Comparison of ENCODE assay signal across 8 mouse cellular contexts in genomic region chr13:102644789-102645551, GRCm38 (mm10). TPM values are rescaled to one million over a fixed set of nuclear protein-coding genes. Genes with fewer than 3 reads are reported as not detected.
DNase-seq lines count a peak whose midpoint lies in the region; ATAC-seq and TF ChIP-seq lines count a peak whose summit lies in the region.

No protein-coding gene starts in this region.

- peak; percentile 78 for ATAC-seq in embryonic facial prominence, embryonic 15.5 days (ENCODE audit: insufficient number of reproducible peaks, low FRiP score, low TSS enrichment, low read depth)
- no peak for ATAC-seq in heart, embryonic 13.5 days (ENCODE audit: extremely low read depth, insufficient number of reproducible peaks, low FRiP score, low TSS enrichment)
- peak; percentile 74 for ATAC-seq in kidney, embryonic 15.5 days (replicated peaks; ENCODE audit: low FRiP score)
- peak; percentile 74; the same call in 1 of the 2 replicates for ATAC-seq in limb, embryonic 13.5 days (ENCODE audit: low FRiP score, low read depth)
- peak; percentile 82 for ATAC-seq in midbrain, embryonic 14.5 days (ENCODE audit: low FRiP score, low TSS enrichment)

- H3K36me3 ChIP-seq in embryonic facial prominence, embryonic 15.5 days, result no peaks in the 10 kb centered on the region
- H3K36me3 ChIP-seq in heart, embryonic 13.5 days, result no peaks in the 10 kb centered on the region
- H3K36me3 ChIP-seq in kidney, embryonic 15.5 days, result no peaks in the 10 kb centered on the region
- H3K36me3 ChIP-seq in limb, embryonic 13.5 days, result no peaks in the 10 kb centered on the region
- H3K36me3 ChIP-seq in midbrain, embryonic 14.5 days (ENCODE audit: control insufficient read depth, insufficient read depth, low read length), result no peaks in the 10 kb centered on the region

- no peaks in the 10 kb centered on the region; the same call in 1 of the 2 replicates for H3K4me1 ChIP-seq in bone marrow, adult 2 months (ENCODE audit: control insufficient read depth, insufficient read depth, low read length)
- peaks cover 21% of the 10 kb centered on the region for H3K4me1 ChIP-seq in embryonic facial prominence, embryonic 15.5 days
- H3K4me1 ChIP-seq in heart, embryonic 13.5 days, result peaks cover 28% of the 10 kb centered on the region
- peaks cover 21% of the 10 kb centered on the region for H3K4me1 ChIP-seq in kidney, embryonic 15.5 days
- H3K4me1 ChIP-seq in limb, embryonic 13.5 days, result peaks cover 18% of the 10 kb centered on the region
- H3K4me1 ChIP-seq in midbrain, embryonic 14.5 days (ENCODE audit: control insufficient read depth, insufficient read depth, low read length), result 0 out of 2 replicates have a peak, but pooled peaks cover 4% of the 10 kb centered on the region

- H3K9me3 ChIP-seq in embryonic facial prominence, embryonic 15.5 days (replicated peaks), result no peaks in the 10 kb centered on the region
- no peaks in the 10 kb centered on the region for H3K9me3 ChIP-seq in heart, embryonic 13.5 days
- no peaks in the 10 kb centered on the region for H3K9me3 ChIP-seq in kidney, embryonic 15.5 days (replicated peaks)
- H3K9me3 ChIP-seq in limb, embryonic 13.5 days, result no peaks in the 10 kb centered on the region
- H3K9me3 ChIP-seq in midbrain, embryonic 14.5 days (ENCODE audit: control insufficient read depth, low read length), result no peaks in the 10 kb centered on the region

- peak; percentile 38 for TF ChIP-seq CTCF in bone marrow, adult 2 months (IDR thresholded peaks at IDR 0.05; ENCODE audit: control insufficient read depth, insufficient read depth, low read length)

- peak; percentile 61 for DNase-seq in CD4-positive helper T cell, adult 2 months (ENCODE audit: low read depth, low spot score)
- peak; percentile 94 for DNase-seq in midbrain, embryonic 14.5 days
- DNase-seq in spleen, postnatal 4 days (ENCODE audit: low spot score in 2 of 2), result peak; percentile 49 to 77

- no peak overlapping the region for H3K4me3 ChIP-seq in bone marrow, adult 2 months (replicated peaks; ENCODE audit: control insufficient read depth, low read depth, low read length)
- H3K4me3 ChIP-seq in embryonic facial prominence, embryonic 15.5 days (replicated peaks), result 0 out of 2 replicates have a peak overlapping the region, but pooled peaks have one; percentile 12
- peak overlapping the region; percentile 33 for H3K4me3 ChIP-seq in heart, embryonic 13.5 days
- H3K4me3 ChIP-seq in kidney, embryonic 15.5 days (replicated peaks), result 0 out of 2 replicates have a peak overlapping the region, but pooled peaks have one; percentile 14
- H3K4me3 ChIP-seq in limb, embryonic 13.5 days, result no peak overlapping the region
- no peak overlapping the region for H3K4me3 ChIP-seq in midbrain, embryonic 14.5 days (replicated peaks; ENCODE audit: low read depth, low read length)

- 21% methylated on average over 17 of the region's 17 CpGs for WGBS in bone marrow, adult 2 months
- 17% methylated on average over 17 of the region's 17 CpGs for whole genome bisulfite sequencing in embryonic facial prominence, embryonic 15.5 days
- WGBS in heart, embryonic 13.5 days, result 26% methylated on average over 17 of the region's 17 CpGs
- 25% methylated on average over 17 of the region's 17 CpGs for WGBS in kidney, embryonic 15.5 days
- WGBS in limb, embryonic 13.5 days, result 20% methylated on average over 17 of the region's 17 CpGs
- whole genome bisulfite sequencing in midbrain, embryonic 14.5 days, result 23% methylated on average over 17 of the region's 17 CpGs

- no peak overlapping the region for H3K27ac ChIP-seq in bone marrow, adult 2 months (ENCODE audit: control insufficient read depth, insufficient read depth, low read depth, low read length, poor library complexity)
- H3K27ac ChIP-seq in embryonic facial prominence, embryonic 15.5 days (replicated peaks), result peak overlapping the region; percentile 58; the same call in 1 of the 2 replicates
- H3K27ac ChIP-seq in heart, embryonic 13.5 days (replicated peaks), result no peak overlapping the region
- no peak overlapping the region for H3K27ac ChIP-seq in kidney, embryonic 15.5 days
- H3K27ac ChIP-seq in limb, embryonic 13.5 days, result no peak overlapping the region
- H3K27ac ChIP-seq in midbrain, embryonic 14.5 days (replicated peaks; ENCODE audit: low read depth, low read length), result 0 out of 2 replicates have a peak overlapping the region, but pooled peaks have one; percentile 22

- H3K4me2 ChIP-seq in embryonic facial prominence, embryonic 15.5 days (replicated peaks), result peak overlapping the region; percentile 33
- peak overlapping the region; percentile 60 for H3K4me2 ChIP-seq in heart, embryonic 13.5 days
- H3K4me2 ChIP-seq in kidney, embryonic 15.5 days, result peak overlapping the region; percentile 47
- peak overlapping the region; percentile 51 for H3K4me2 ChIP-seq in limb, embryonic 13.5 days (replicated peaks)
- peak overlapping the region; percentile 31 for H3K4me2 ChIP-seq in midbrain, embryonic 14.5 days (ENCODE audit: low read length)

- no peak overlapping the region for H3K9ac ChIP-seq in embryonic facial prominence, embryonic 15.5 days
- H3K9ac ChIP-seq in heart, embryonic 13.5 days, result peak overlapping the region; percentile 37; the same call in 1 of the 2 replicates
- H3K9ac ChIP-seq in kidney, embryonic 15.5 days, result no peak overlapping the region
- no peak overlapping the region for H3K9ac ChIP-seq in limb, embryonic 13.5 days
- peak overlapping the region; percentile 21; the same call in 1 of the 2 replicates for H3K9ac ChIP-seq in midbrain, embryonic 14.5 days (replicated peaks; ENCODE audit: low read length)

- no peaks in the 10 kb centered on the region for H3K27me3 ChIP-seq in embryonic facial prominence, embryonic 15.5 days
- no peaks in the 10 kb centered on the region for H3K27me3 ChIP-seq in heart, embryonic 13.5 days (replicated peaks)
- no peaks in the 10 kb centered on the region for H3K27me3 ChIP-seq in kidney, embryonic 15.5 days
- peaks cover 25% of the 10 kb centered on the region for H3K27me3 ChIP-seq in limb, embryonic 13.5 days
- no peaks in the 10 kb centered on the region for H3K27me3 ChIP-seq in midbrain, embryonic 14.5 days (ENCODE audit: control insufficient read depth, insufficient read depth, low read length)

- TF ChIP-seq POLR2A in bone marrow, adult 2 months (IDR thresholded peaks at IDR 0.05; ENCODE audit: borderline replicate concordance, control insufficient read depth, low read depth, low read length), result no peak

RNA-seq across cellular contexts. Expression of gene Cd180, which starts 48.4 kb away (rescaled TPM):
- polyA plus RNA-seq in bone marrow, adult 2 months (2011; ENCODE audit: insufficient read depth, insufficient read length, low replicate concordance, missing spikeins), result 5.5 and 9.8 TPM in 2 replicates
- polyA plus RNA-seq in embryonic facial prominence, embryonic 15.5 days (2015; fragmentation: Nextera tagmentation; extraction: Ambion mirVana), result 0.44 and 0.66 TPM in 2 replicates
- 0.36 and 0.71 TPM in 2 replicates for polyA plus RNA-seq in heart, embryonic 13.5 days (2015; fragmentation: Nextera tagmentation; extraction: Ambion mirVana)
- polyA plus RNA-seq in kidney, embryonic 15.5 days (2015; fragmentation: Nextera tagmentation; extraction: Ambion mirVana), result 0.40 and 0.76 TPM in 2 replicates
- 0.36 and 0.64 TPM in 2 replicates for polyA plus RNA-seq in limb, embryonic 13.5 days (2015; fragmentation: Nextera tagmentation; extraction: Ambion mirVana)
- polyA plus RNA-seq in midbrain, embryonic 14.5 days (2014; fragmentation: Nextera tagmentation; extraction: Ambion mirVana), result 0.62 and 1.0 TPM in 2 replicates

Comparison
In these comparisons a context has a peak if more than half of its experiments do, and no peak if none do; other contexts are left out.
1. H3K27ac ChIP-seq: peak in embryonic facial prominence, embryonic 15.5 days (single experiment) and midbrain, embryonic 14.5 days (single experiment); none in bone marrow, adult 2 months (single experiment), heart, embryonic 13.5 days (single experiment), kidney, embryonic 15.5 days (single experiment) and limb, embryonic 13.5 days (single experiment).
2. H3K4me3 ChIP-seq: peak in embryonic facial prominence, embryonic 15.5 days (single experiment), heart, embryonic 13.5 days (single experiment) and kidney, embryonic 15.5 days (single experiment); none in bone marrow, adult 2 months (single experiment), limb, embryonic 13.5 days (single experiment) and midbrain, embryonic 14.5 days (single experiment).
3. H3K9ac ChIP-seq: peak in heart, embryonic 13.5 days (single experiment) and midbrain, embryonic 14.5 days (single experiment); none in embryonic facial prominence, embryonic 15.5 days (single experiment), kidney, embryonic 15.5 days (single experiment) and limb, embryonic 13.5 days (single experiment).
4. Peak in every context shown above with its lines, with median percentiles within 50 percentile points of each other: DNase-seq and H3K4me2 ChIP-seq.